Mouse (Mus musculus) heart, embryonic 13.5 days (tissue): ENCODE results near the gene Fermt3. TPM values are rescaled to one million over a fixed set of nuclear protein-coding genes. Genes with fewer than 3 reads are reported as not detected.

Experiments used
- polyA plus RNA-seq: library from polyadenylated mRNA; unstranded; fragments of >200 nt; fragmentation: Nextera tagmentation; extraction: Ambion mirVana; gene quantifications from 2 replicates; pipeline ENCODE4 v1.2.1, GENCODE M21; 2015

Fermt3 gene
- polyA plus RNA-seq, 1 experiment from 2014 or later, result 8.1 TPM

Other genes with a start within 250 kb of the Fermt3 start
- 14.1 and 15.4 TPM in 2 replicates for gene Rps6ka4, start 178.8 kb downstream of the Fermt3 start, polyA plus RNA-seq
- 0.39 and 1.3 TPM in 2 replicates for gene Ccdc88b, start 161.3 kb downstream of the Fermt3 start, polyA plus RNA-seq
- gene Trmt112, start 109.8 kb downstream of the Fermt3 start, polyA plus RNA-seq, result 79.1 and 93.8 TPM in 2 replicates
- gene Prdx5, start 109.4 kb downstream of the Fermt3 start, polyA plus RNA-seq, result 217 and 232 TPM in 2 replicates
- gene Esrra, start 97.7 kb downstream of the Fermt3 start, polyA plus RNA-seq, result 30.4 and 33.0 TPM in 2 replicates
- gene Catsperz, start 94.1 kb downstream of the Fermt3 start, polyA plus RNA-seq, result 1.7 and 3.6 TPM in 2 replicates
- gene Kcnk4, start 85.0 kb downstream of the Fermt3 start, polyA plus RNA-seq, result 0.18 and 0.44 TPM in 2 replicates
- gene Bad, start 77.6 kb downstream of the Fermt3 start, polyA plus RNA-seq, result 56.9 and 59.8 TPM in 2 replicates
- gene Gpr137, start 77.0 kb downstream of the Fermt3 start, polyA plus RNA-seq, result 18.6 and 19.6 TPM in 2 replicates
- gene Ppp1r14b, start 44.5 kb downstream of the Fermt3 start, polyA plus RNA-seq, result 82.3 and 117 TPM in 2 replicates
- gene Plcb3, start 43.0 kb downstream of the Fermt3 start, polyA plus RNA-seq, result 18.1 and 18.6 TPM in 2 replicates
- 80.9 and 98.7 TPM in 2 replicates for gene Fkbp2, start 39.0 kb downstream of the Fermt3 start, polyA plus RNA-seq
- 125 and 133 TPM in 2 replicates for gene Vegfb, start 31.8 kb downstream of the Fermt3 start, polyA plus RNA-seq
- 33.2 and 35.6 TPM in 2 replicates for gene Dnajc4, start 26.9 kb downstream of the Fermt3 start, polyA plus RNA-seq
- 23.3 and 26.8 TPM in 2 replicates for gene Nudt22, start 23.4 kb downstream of the Fermt3 start, polyA plus RNA-seq
- 15.8 and 16.6 TPM in 2 replicates for gene Trpt1, start 23.3 kb downstream of the Fermt3 start, polyA plus RNA-seq
- gene Stip1, start 20.5 kb upstream of the Fermt3 start, polyA plus RNA-seq, result 207 and 228 TPM in 2 replicates
- 32.0 and 32.9 TPM in 2 replicates for gene Macrod1, start 37.3 kb upstream of the Fermt3 start, polyA plus RNA-seq
- 1.1 and 1.4 TPM in 2 replicates for gene Flrt1, start 86.3 kb upstream of the Fermt3 start, polyA plus RNA-seq
- 147 and 160 TPM in 2 replicates for gene Otub1, start 186.8 kb upstream of the Fermt3 start, polyA plus RNA-seq
- 1,676 and 1,958 TPM in 2 replicates for gene Cox8a, start 198.1 kb upstream of the Fermt3 start, polyA plus RNA-seq
- 51.0 and 52.1 TPM in 2 replicates for gene Naa40, start 221.7 kb upstream of the Fermt3 start, polyA plus RNA-seq
- gene Rcor2, start 247.9 kb upstream of the Fermt3 start, polyA plus RNA-seq, result 12.7 and 16.5 TPM in 2 replicates